Mouse (Mus musculus): ENCODE data around the gene Gucy2d. TPM values are rescaled to one million over a fixed set of nuclear protein-coding genes. Genes with fewer than 3 reads are reported as not detected.

The Gucy2d gene
- polyA plus RNA-seq, 1 experiment from 2014 or later = not detected

GRCm38 (mm10) chr7:98415550-98415949 lies 24.7 kb upstream of the Gucy2d start:
- Histone ChIP-seq H3K36me3 (ENCODE audit: control insufficient read depth, insufficient read depth, low read length) (no peaks in the 10 kb centered on the region), H3K4me3 (ENCODE audit: low read length) (no peak overlapping the region), H3K27me3 (ENCODE audit: control insufficient read depth, insufficient read depth, low read length) (no peaks in the 10 kb centered on the region), H3K9ac (ENCODE audit: low read depth, low read length) (no peak overlapping the region), H3K4me1 (ENCODE audit: control insufficient read depth, insufficient read depth, low read length) (no peaks in the 10 kb centered on the region; the same call in 1 of the 2 replicates), H3K27ac (ENCODE audit: low read depth, low read length) (no peak overlapping the region), H3K4me2 (replicated peaks; ENCODE audit: low read depth, low read length) (no peak overlapping the region), H3K9me3 (ENCODE audit: control insufficient read depth, low read length) (no peaks in the 10 kb centered on the region)
- 15% methylated on average over 3 of the region's 3 CpGs for WGBS
- ATAC-seq (ENCODE audit: low FRiP score, low TSS enrichment) = no peak

GRCm38 (mm10) chr7:98416020-98416419 lies 24.2 kb upstream of the Gucy2d start:
- ATAC-seq (ENCODE audit: low FRiP score, low TSS enrichment) = no peak
- Histone ChIP-seq H3K9ac (ENCODE audit: low read depth, low read length) (no peak overlapping the region), H3K27ac (ENCODE audit: low read depth, low read length) (no peak overlapping the region), H3K36me3 (ENCODE audit: control insufficient read depth, insufficient read depth, low read length) (no peaks in the 10 kb centered on the region), H3K27me3 (ENCODE audit: control insufficient read depth, insufficient read depth, low read length) (no peaks in the 10 kb centered on the region), H3K4me1 (ENCODE audit: control insufficient read depth, insufficient read depth, low read length) (no peaks in the 10 kb centered on the region; the same call in 1 of the 2 replicates), H3K4me2 (replicated peaks; ENCODE audit: low read depth, low read length) (no peak overlapping the region), H3K4me3 (ENCODE audit: low read length) (no peak overlapping the region), H3K9me3 (ENCODE audit: control insufficient read depth, low read length) (no peaks in the 10 kb centered on the region)
- 70% methylated on average over 4 of the region's 4 CpGs for WGBS

GRCm38 (mm10) chr7:98418031-98418805 lies 22.0 kb upstream of the Gucy2d start:
- WGBS = 75% methylated on average over 17 of the region's 17 CpGs
- no peaks in the 10 kb centered on the region; the same call in 1 of the 2 replicates for H3K4me1 ChIP-seq (ENCODE audit: control insufficient read depth, insufficient read depth, low read length)
- no peaks in the 10 kb centered on the region for H3K27me3 ChIP-seq (ENCODE audit: control insufficient read depth, insufficient read depth, low read length)
- H3K4me3 ChIP-seq (ENCODE audit: low read length) = no peak overlapping the region
- no peaks in the 10 kb centered on the region for H3K36me3 ChIP-seq (ENCODE audit: control insufficient read depth, insufficient read depth, low read length)
- no peak overlapping the region for H3K27ac ChIP-seq (ENCODE audit: low read depth, low read length)
- no peak for ATAC-seq (ENCODE audit: low FRiP score, low TSS enrichment)
- no peaks in the 10 kb centered on the region for H3K9me3 ChIP-seq (ENCODE audit: control insufficient read depth, low read length)
- H3K9ac ChIP-seq (ENCODE audit: low read depth, low read length) = no peak overlapping the region
- no peak overlapping the region for H3K4me2 ChIP-seq (replicated peaks; ENCODE audit: low read depth, low read length)

- Histone ChIP-seq H3K27ac (ENCODE audit: low read depth, low read length) (no peak overlapping the region), H3K4me2 (replicated peaks; ENCODE audit: low read depth, low read length) (no peak overlapping the region), H3K36me3 (ENCODE audit: control insufficient read depth, insufficient read depth, low read length) (no peaks in the 10 kb centered on the region), H3K4me1 (ENCODE audit: control insufficient read depth, insufficient read depth, low read length) (no peaks in the 10 kb centered on the region; the same call in 1 of the 2 replicates), H3K9me3 (ENCODE audit: control insufficient read depth, low read length) (no peaks in the 10 kb centered on the region), H3K4me3 (ENCODE audit: low read length) (no peak overlapping the region), H3K27me3 (ENCODE audit: control insufficient read depth, insufficient read depth, low read length) (no peaks in the 10 kb centered on the region), H3K9ac (ENCODE audit: low read depth, low read length) (no peak overlapping the region)
- WGBS = 31% methylated on average over 5 of the region's 5 CpGs
- ATAC-seq (ENCODE audit: low FRiP score, low TSS enrichment) = no peak
These were observed 20.9 kb upstream of the Gucy2d start for GRCm38 (mm10) chr7:98419366-98419765.

- Histone ChIP-seq H3K27ac (ENCODE audit: low read depth, low read length) (no peak overlapping the region), H3K9ac (ENCODE audit: low read depth, low read length) (no peak overlapping the region), H3K4me3 (ENCODE audit: low read length) (no peak overlapping the region), H3K4me2 (replicated peaks; ENCODE audit: low read depth, low read length) (no peak overlapping the region), H3K4me1 (ENCODE audit: control insufficient read depth, insufficient read depth, low read length) (0 out of 2 replicates have a peak, but pooled peaks cover 8% of the 10 kb centered on the region), H3K27me3 (ENCODE audit: control insufficient read depth, insufficient read depth, low read length) (no peaks in the 10 kb centered on the region), H3K36me3 (ENCODE audit: control insufficient read depth, insufficient read depth, low read length) (no peaks in the 10 kb centered on the region), H3K9me3 (ENCODE audit: control insufficient read depth, low read length) (no peaks in the 10 kb centered on the region)
- 0 out of 2 replicates have a peak, but pooled peaks have one; percentile 41 for ATAC-seq (ENCODE audit: low FRiP score, low TSS enrichment)
- 58% methylated on average over 11 of the region's 11 CpGs for WGBS
These were observed 16.7 kb upstream of the Gucy2d start for GRCm38 (mm10) chr7:98423546-98423945.

- Histone ChIP-seq H3K27ac (ENCODE audit: low read depth, low read length) (no peak overlapping the region), H3K4me1 (ENCODE audit: control insufficient read depth, insufficient read depth, low read length) (0 out of 2 replicates have a peak, but pooled peaks cover 8% of the 10 kb centered on the region), H3K9me3 (ENCODE audit: control insufficient read depth, low read length) (no peaks in the 10 kb centered on the region), H3K36me3 (ENCODE audit: control insufficient read depth, insufficient read depth, low read length) (no peaks in the 10 kb centered on the region), H3K4me2 (replicated peaks; ENCODE audit: low read depth, low read length) (no peak overlapping the region), H3K4me3 (ENCODE audit: low read length) (no peak overlapping the region), H3K9ac (ENCODE audit: low read depth, low read length) (no peak overlapping the region), H3K27me3 (ENCODE audit: control insufficient read depth, insufficient read depth, low read length) (no peaks in the 10 kb centered on the region)
- ATAC-seq (ENCODE audit: low FRiP score, low TSS enrichment) = no peak
- WGBS = 69% methylated on average over 6 of the region's 6 CpGs
These were observed 15.8 kb upstream of the Gucy2d start for GRCm38 (mm10) chr7:98424396-98424795.

- Histone ChIP-seq H3K27me3 (ENCODE audit: control insufficient read depth, insufficient read depth, low read length) (no peaks in the 10 kb centered on the region), H3K9ac (ENCODE audit: low read depth, low read length) (no peak overlapping the region), H3K9me3 (ENCODE audit: control insufficient read depth, low read length) (no peaks in the 10 kb centered on the region), H3K36me3 (ENCODE audit: control insufficient read depth, insufficient read depth, low read length) (no peaks in the 10 kb centered on the region), H3K27ac (ENCODE audit: low read depth, low read length) (no peak overlapping the region), H3K4me1 (ENCODE audit: control insufficient read depth, insufficient read depth, low read length) (0 out of 2 replicates have a peak, but pooled peaks cover 8% of the 10 kb centered on the region), H3K4me2 (replicated peaks; ENCODE audit: low read depth, low read length) (no peak overlapping the region), H3K4me3 (ENCODE audit: low read length) (no peak overlapping the region)
- WGBS = 91% methylated on average over 3 of the region's 3 CpGs
- ATAC-seq (ENCODE audit: low FRiP score, low TSS enrichment) = no peak
These were observed 14.7 kb upstream of the Gucy2d start for GRCm38 (mm10) chr7:98425551-98425950.

GRCm38 (mm10) chr7:98426641-98427040 lies 13.6 kb upstream of the Gucy2d start:
- 0 out of 2 replicates have a peak, but pooled peaks cover 8% of the 10 kb centered on the region for H3K4me1 ChIP-seq (ENCODE audit: control insufficient read depth, insufficient read depth, low read length)
- H3K9ac ChIP-seq (ENCODE audit: low read depth, low read length) = no peak overlapping the region
- H3K4me3 ChIP-seq (ENCODE audit: low read length) = no peak overlapping the region
- H3K4me2 ChIP-seq (replicated peaks; ENCODE audit: low read depth, low read length) = no peak overlapping the region
- no peaks in the 10 kb centered on the region for H3K27me3 ChIP-seq (ENCODE audit: control insufficient read depth, insufficient read depth, low read length)
- no peaks in the 10 kb centered on the region for H3K36me3 ChIP-seq (ENCODE audit: control insufficient read depth, insufficient read depth, low read length)
- 54% methylated on average over 5 of the region's 5 CpGs for WGBS
- H3K27ac ChIP-seq (ENCODE audit: low read depth, low read length) = no peak overlapping the region
- ATAC-seq (ENCODE audit: low FRiP score, low TSS enrichment) = no peak
- H3K9me3 ChIP-seq (ENCODE audit: control insufficient read depth, low read length) = no peaks in the 10 kb centered on the region

- Histone ChIP-seq H3K4me2 (replicated peaks; ENCODE audit: low read depth, low read length) (no peak overlapping the region), H3K9me3 (ENCODE audit: control insufficient read depth, low read length) (no peaks in the 10 kb centered on the region)
- 74% methylated on average over 11 of the region's 11 CpGs for WGBS
These were observed 12.9 kb upstream of the Gucy2d start for GRCm38 (mm10) chr7:98427115-98427835.

More at GRCm38 (mm10) chr7:98427115-98427835, 12.9 kb upstream of the Gucy2d start:
- H3K27me3 ChIP-seq (ENCODE audit: control insufficient read depth, insufficient read depth, low read length) = no peaks in the 10 kb centered on the region
- 0 out of 2 replicates have a peak, but pooled peaks cover 8% of the 10 kb centered on the region for H3K4me1 ChIP-seq (ENCODE audit: control insufficient read depth, insufficient read depth, low read length)
- no peaks in the 10 kb centered on the region for H3K36me3 ChIP-seq (ENCODE audit: control insufficient read depth, insufficient read depth, low read length)
- ATAC-seq (ENCODE audit: low FRiP score, low TSS enrichment) = no peak
- no peak overlapping the region for H3K4me3 ChIP-seq (ENCODE audit: low read length)
- H3K27ac ChIP-seq (ENCODE audit: low read depth, low read length) = no peak overlapping the region
- no peak overlapping the region for H3K9ac ChIP-seq (ENCODE audit: low read depth, low read length)

Measured in kidney, embryonic 14.5 days (tissue).